11 mouse cellular contexts compared by ENCODE assay signal in genomic region chr10:76636026-76636425, GRCm38 (mm10). TPM values are rescaled to one million over a fixed set of nuclear protein-coding genes. Genes with fewer than 3 reads are reported as not detected.
A peak's percentile ranks its signal among the peaks of the same experiment; 100 is the strongest.
DNase-seq lines count a peak whose midpoint lies in the region; ATAC-seq and TF ChIP-seq lines count a peak whose summit lies in the region.
"Had no signal": no experiment of that assay in that cellular context is flagged by ENCODE, and none has a peak within 500 bp of the region (broad histone marks: within the 10 kb centered on the region; RNA-seq: fewer than 3 reads in every experiment).

No protein-coding gene starts in this region.

- no peaks in the 10 kb centered on the region for H3K9me3 ChIP-seq in lung, postnatal 0 days (ENCODE audit: low read length)
- H3K9me3 ChIP-seq: hindbrain, embryonic 15.5 days had no signal

- peak; percentile 79 for ATAC-seq in lung, postnatal 0 days

- H3K27me3 ChIP-seq in lung, postnatal 0 days (replicated peaks; ENCODE audit: insufficient read depth, low read length): no peaks in the 10 kb centered on the region
- H3K27me3 ChIP-seq: hindbrain, embryonic 15.5 days had no signal

- H3K9ac ChIP-seq in lung, postnatal 0 days (replicated peaks; ENCODE audit: low read depth): no peak overlapping the region
- H3K9ac ChIP-seq: hindbrain, embryonic 15.5 days had no signal

- no peak overlapping the region for H3K4me2 ChIP-seq in lung, postnatal 0 days (replicated peaks; ENCODE audit: low read depth, low read length)
- H3K4me2 ChIP-seq: hindbrain, embryonic 15.5 days had no signal

- no peaks in the 10 kb centered on the region for H3K36me3 ChIP-seq in lung, postnatal 0 days (ENCODE audit: insufficient read depth, low read length)
- H3K36me3 ChIP-seq: hindbrain, embryonic 15.5 days had no signal

- no peak overlapping the region for H3K4me3 ChIP-seq in lung, postnatal 0 days (ENCODE audit: low read depth, low read length)
- H3K4me3 ChIP-seq: hindbrain, embryonic 15.5 days had no signal

- peak; percentile 64 for DNase-seq in embryo, embryonic 10 days (ENCODE audit: low spot score)
- DNase-seq in embryo, embryonic 9.5 days (ENCODE audit: extremely low spot score): no peak
- peak; percentile 74 for DNase-seq in gastrocnemius, postnatal 25 days
- DNase-seq in kidney, adult 18-20 months: peak; percentile 9
- DNase-seq in lung, postnatal 0 days (ENCODE audit: low spot score): peak; percentile 92
- DNase-seq in cerebellum, adult 11-12 months: no peak
- no peak for DNase-seq in liver
- no peak for DNase-seq in thymus, postnatal 4 days
- DNase-seq: cerebellum, adult 9-10 months had no signal

- TF ChIP-seq CTCF in lung, postnatal 0 days (IDR thresholded peaks at IDR 0.05): no peak

- H3K27ac ChIP-seq in lung, postnatal 0 days (ENCODE audit: low read length): peak overlapping the region; percentile 85
- H3K27ac ChIP-seq: hindbrain, embryonic 15.5 days had no signal

- peaks cover 25% of the 10 kb centered on the region; the same call in 1 of the 2 replicates for H3K4me1 ChIP-seq in lung, postnatal 0 days (ENCODE audit: insufficient read depth, low read depth, low read length)
- H3K4me1 ChIP-seq: hindbrain, embryonic 15.5 days had no signal

- WGBS in lung, postnatal 0 days: 35% methylated on average over 3 of the region's 3 CpGs

- peak; percentile 99 for TF ChIP-seq EP300 in lung, postnatal 0 days (IDR thresholded peaks at IDR 0.05)

RNA-seq across cellular contexts. Expression of gene Col6a2, which starts 12.6 kb away (rescaled TPM):
- total RNA-seq in gastrocnemius, postnatal 25 days (2021): 100 to 1,000 TPM in 1 of 2 experiments, 10 to 100 TPM in 1; 94.9 to 118 TPM
- 242 and 272 TPM in 2 replicates for polyA plus RNA-seq in lung, postnatal 0 days (2015; fragmentation: Nextera tagmentation; extraction: Ambion mirVana)
- total RNA-seq: neutrophil, adult 5-6 weeks had no signal

Comparison
In these comparisons a context has a peak if more than half of its experiments do, and no peak if none do; other contexts are left out.
1. DNase-seq: peak in embryo, embryonic 10 days (single experiment), gastrocnemius, postnatal 25 days (single experiment), kidney, adult 18-20 months (single experiment) and lung, postnatal 0 days (single experiment); none in embryo, embryonic 9.5 days (single experiment), cerebellum, adult 11-12 months (single experiment), liver (single experiment) and thymus, postnatal 4 days (single experiment).